Mouse (Mus musculus) stomach, postnatal 0 days (tissue): ENCODE results near the gene Wdr78. TPM values are rescaled to one million over a fixed set of nuclear protein-coding genes. Genes with fewer than 3 reads are reported as not detected.
A peak's percentile ranks its signal among the peaks of the same experiment; 100 is the strongest.

Experiments
- ATAC-seq: fragments of 200-750 bp; cut with Nextera tagmentation; 2 replicates; pipeline ENCODE4 v1.8.0; 2017; ENCODE audit not compliant: low FRiP score, low TSS enrichment
- DNase-seq: peaks from one replicate; pipeline ENCODE4 v3.0.0-alpha.2; 2016; ENCODE audit warnings: low spot score
- H3K27ac ChIP-seq: fragments of 300-500 bp; sonication (generic); replicated peaks from 2 replicates; pipeline ENCODE4 v1.5.1; 2014; ENCODE audit warnings: mild to moderate bottlenecking, control low read depth
- H3K27me3 ChIP-seq: fragments of 300-500 bp; sonication (generic); 2 replicates; pipeline ENCODE4 v1.6.1; 2014; ENCODE audit warnings: low read length; ENCODE audit not compliant: control insufficient read depth, insufficient read depth
- H3K36me3 ChIP-seq: fragments of 300-500 bp; sonication (generic); 2 replicates; pipeline ENCODE4 v1.6.1; 2014; ENCODE audit warnings: low read length, mixed read lengths; ENCODE audit not compliant: control insufficient read depth, insufficient read depth
- H3K4me1 ChIP-seq: fragments of 300-500 bp; sonication (generic); replicated peaks from 2 replicates; pipeline ENCODE4 v1.6.1; 2014; ENCODE audit warnings: antibody characterized with exemption; ENCODE audit not compliant: control insufficient read depth, insufficient read depth
- H3K4me2 ChIP-seq: fragments of 300-500 bp; sonication (generic); replicated peaks from 2 replicates; pipeline ENCODE4 v1.6.1; 2014; ENCODE audit warnings: low read depth, mild to moderate bottlenecking, control low read depth, moderate library complexity
- H3K4me3 ChIP-seq: fragments of 300-500 bp; sonication (generic); 2 replicates; pipeline ENCODE4 v1.5.1; 2014; ENCODE audit warnings: low read depth, low read length, control low read depth
- H3K9ac ChIP-seq: fragments of 300-500 bp; sonication (generic); 2 replicates; pipeline ENCODE4 v1.6.1; 2014; ENCODE audit warnings: mild to moderate bottlenecking, low read length, control low read depth, mixed read lengths
- H3K9me3 ChIP-seq: fragments of 300-500 bp; sonication (generic); 2 replicates; pipeline ENCODE4 v1.6.1; 2016; ENCODE audit warnings: low read length; ENCODE audit not compliant: control insufficient read depth
- CTCF ChIP-seq: IDR thresholded peaks from 2 replicates; pipeline ENCODE4 v1.5.1; 2016; ENCODE audit warnings: antibody characterized with exemption, low read depth, mild to moderate bottlenecking, moderate library complexity
- EP300 ChIP-seq: optimal IDR thresholded peaks from 2 replicates; pipeline ENCODE3; 2016; ENCODE audit warnings: antibody characterized with exemption
- WGBS: fragments of 180-500 bp; shearing (Covaris S2); extraction: QIAGEN DNeasy Blood & Tissue Kit; methylation state at CpG from one replicate; pipeline ENCODE4 v1.1.7; 2014; 5-methylcytosine and 5-hydroxymethylcytosine counted together
- polyA plus RNA-seq: library from polyadenylated mRNA; unstranded; fragments of >200 nt; fragmentation: Nextera tagmentation; extraction: Ambion mirVana; gene quantifications from 2 replicates; pipeline ENCODE4 v1.2.1, GENCODE M21; 2015

Gene Wdr78
- polyA plus RNA-seq, 1 experiment from 2014 or later, result 0.25 TPM

- DNase-seq, result no peak
- no peak for ATAC-seq
- H3K36me3 ChIP-seq, result 0 out of 2 replicates have a peak, but pooled peaks cover 3% of the 10 kb centered on the region
Observed at GRCm38 (mm10) chr4:103118888-103119228, 4.5 kb upstream of the Wdr78 start.

DNA sequence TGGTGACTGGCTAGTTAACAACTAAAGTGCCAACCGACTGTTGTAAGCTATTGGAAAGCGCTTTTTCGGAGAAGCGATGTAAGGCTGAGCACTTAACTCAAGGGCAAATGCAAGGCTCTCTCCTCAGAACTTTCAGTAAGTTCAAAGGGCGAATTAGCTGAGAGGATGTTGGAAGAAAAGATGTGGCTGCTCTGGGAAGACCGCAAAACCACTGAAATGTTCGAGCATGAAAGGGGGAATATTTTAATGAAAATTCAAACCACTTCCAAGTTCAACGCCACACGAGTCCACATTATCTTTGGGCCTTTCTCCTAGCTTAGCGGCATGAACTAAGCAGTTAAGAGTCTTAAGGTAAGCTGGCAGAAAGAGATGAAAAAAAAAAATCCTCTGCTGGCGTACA is 953 bp downstream of the Wdr78 start:
- Histone ChIP-seq H3K4me3 (peak overlapping the region; percentile 83), H3K4me2 (peak overlapping the region; percentile 74), H3K36me3 (0 out of 2 replicates have a peak, but pooled peaks cover 3% of the 10 kb centered on the region), H3K4me1 (no peaks in the 10 kb centered on the region), H3K27me3 (no peaks in the 10 kb centered on the region), H3K9me3 (no peaks in the 10 kb centered on the region), H3K27ac (no peak overlapping the region), H3K9ac (peak overlapping the region; percentile 81)
- WGBS, result 5% methylated on average over 11 of the region's 11 CpGs
- ATAC-seq (no peak), DNase-seq (no peak)
- TF ChIP-seq EP300 (no peak), CTCF (no peak)

More at GRCm38 (mm10) chr4:103118888-103119228, 4.5 kb upstream of the Wdr78 start:
- Histone ChIP-seq H3K4me1 (no peaks in the 10 kb centered on the region; the same call in 1 of the 2 replicates), H3K4me2 (peak overlapping the region; percentile 69), H3K4me3 (peak overlapping the region; percentile 90), H3K9me3 (no peaks in the 10 kb centered on the region), H3K9ac (peak overlapping the region; percentile 97), H3K27ac (peak overlapping the region; percentile 99), H3K27me3 (no peaks in the 10 kb centered on the region)
- WGBS, result 4% methylated on average over 15 of the region's 15 CpGs
- TF ChIP-seq EP300 (no peak), CTCF (no peak)

GRCm38 (mm10) chr4:103112651-103113050 is 1.7 kb downstream of the Wdr78 start:
- Histone ChIP-seq H3K4me1 (no peaks in the 10 kb centered on the region), H3K27me3 (no peaks in the 10 kb centered on the region), H3K9ac (no peak overlapping the region), H3K9me3 (no peaks in the 10 kb centered on the region), H3K27ac (no peak overlapping the region), H3K4me2 (no peak overlapping the region), H3K36me3 (0 out of 2 replicates have a peak, but pooled peaks cover 3% of the 10 kb centered on the region), H3K4me3 (no peak overlapping the region)
- no peak for ATAC-seq
- no peak for TF ChIP-seq EP300
- no peak for TF ChIP-seq CTCF
- no peak for DNase-seq
- WGBS, result 53% methylated on average over 7 of the region's 7 CpGs

DNA sequence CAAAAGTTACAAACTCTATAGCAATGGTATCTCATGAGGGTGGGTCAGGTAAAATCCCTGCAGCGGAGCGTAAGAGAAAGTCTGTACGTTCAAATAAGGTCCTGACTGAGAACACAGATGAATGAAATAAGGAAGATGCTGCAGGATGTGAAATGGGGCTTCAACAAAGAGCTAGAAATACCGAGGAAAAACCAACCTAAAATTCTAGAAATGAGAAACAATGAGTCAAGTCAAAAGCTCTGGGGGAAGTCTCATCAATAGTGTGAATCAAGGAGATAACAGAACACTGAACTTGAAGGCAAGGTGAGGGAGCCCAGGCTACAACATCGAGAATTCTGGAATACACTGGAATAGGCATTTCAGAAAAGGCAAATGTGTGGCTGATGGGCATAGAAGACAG is 15.8 kb downstream of the Wdr78 start:
- no peak for ATAC-seq
- no peak overlapping the region for H3K9ac ChIP-seq
- H3K4me2 ChIP-seq, result no peak overlapping the region
- no peak overlapping the region for H3K27ac ChIP-seq
- no peaks in the 10 kb centered on the region for H3K27me3 ChIP-seq
- WGBS, result 97% methylated on average over 5 of the region's 5 CpGs
- no peaks in the 10 kb centered on the region for H3K4me1 ChIP-seq
- H3K9me3 ChIP-seq, result no peaks in the 10 kb centered on the region
- no peak for TF ChIP-seq EP300
- no peak for TF ChIP-seq CTCF
- H3K36me3 ChIP-seq, result no peaks in the 10 kb centered on the region
- H3K4me3 ChIP-seq, result no peak overlapping the region
- DNase-seq, result no peak

DNA sequence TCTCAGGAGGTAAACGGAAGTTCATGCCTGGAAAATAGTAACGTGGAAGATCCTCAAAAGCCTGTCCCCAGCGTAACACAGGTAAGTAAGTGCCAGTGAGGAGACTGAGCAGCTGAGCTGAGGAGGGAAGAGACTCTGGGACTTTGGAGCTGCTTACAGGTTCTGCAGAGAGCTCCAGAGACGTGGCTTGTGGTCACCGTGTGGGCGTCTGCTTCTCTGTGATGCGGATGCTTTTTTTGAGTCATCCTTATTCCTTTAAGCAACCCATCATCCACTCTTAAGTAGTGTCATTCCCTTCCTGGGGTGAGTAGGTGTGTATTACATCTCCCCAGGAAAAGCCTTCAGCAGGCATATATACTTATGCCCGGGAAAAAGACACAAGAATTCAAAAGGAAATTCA is 18.4 kb downstream of the Wdr78 start:
- no peak for ATAC-seq
- DNase-seq, result no peak
- Histone ChIP-seq H3K9me3 (no peaks in the 10 kb centered on the region), H3K27ac (no peak overlapping the region), H3K27me3 (no peaks in the 10 kb centered on the region), H3K9ac (no peak overlapping the region), H3K4me2 (no peak overlapping the region), H3K36me3 (no peaks in the 10 kb centered on the region), H3K4me3 (no peak overlapping the region), H3K4me1 (no peaks in the 10 kb centered on the region)
- 86% methylated on average over 8 of the region's 8 CpGs for WGBS
- no peak for TF ChIP-seq CTCF
- TF ChIP-seq EP300, result no peak

- WGBS, result 86% methylated on average over 5 of the region's 5 CpGs
- no peak for ATAC-seq
- Histone ChIP-seq H3K27me3 (no peaks in the 10 kb centered on the region), H3K4me1 (no peaks in the 10 kb centered on the region), H3K27ac (no peak overlapping the region), H3K36me3 (no peaks in the 10 kb centered on the region), H3K9ac (no peak overlapping the region), H3K4me3 (no peak overlapping the region), H3K4me2 (no peak overlapping the region), H3K9me3 (no peaks in the 10 kb centered on the region)
- DNase-seq, result no peak
- no peak for TF ChIP-seq EP300
- 0 out of 2 replicates have a peak, but pooled peaks have one; percentile 11 for TF ChIP-seq CTCF
Observed at GRCm38 (mm10) chr4:103085237-103085636, 29.1 kb downstream of the Wdr78 start.
